24 mouse cellular contexts compared by ENCODE assay signal in the genomic region with DNA sequence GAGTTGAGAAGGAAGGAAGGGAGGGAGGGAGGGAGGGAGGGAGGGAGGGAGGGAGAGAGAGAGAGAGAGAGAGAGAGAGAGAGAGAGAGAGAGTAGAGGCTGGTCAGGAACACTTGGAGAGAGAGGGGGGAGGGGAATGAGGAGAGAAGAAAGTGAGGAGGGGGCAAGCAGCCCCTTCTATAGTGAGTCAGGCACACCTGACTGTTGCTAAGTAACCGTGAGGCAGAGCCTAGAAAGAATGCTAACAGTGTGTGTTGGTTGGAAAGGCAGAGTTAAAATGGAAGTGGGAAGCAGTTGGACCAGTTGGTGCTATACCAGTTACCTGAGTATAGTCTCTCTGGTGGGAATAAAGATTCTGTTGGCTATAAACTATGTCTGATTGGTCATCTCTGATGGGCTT. TPM values are rescaled to one million over a fixed set of nuclear protein-coding genes. Genes with fewer than 3 reads are reported as not detected.
A peak's percentile ranks its signal among the peaks of the same experiment; 100 is the strongest.
DNase-seq lines count a peak whose midpoint lies in the region; ATAC-seq and TF ChIP-seq lines count a peak whose summit lies in the region.
"Had no signal": no experiment of that assay in that cellular context is flagged by ENCODE, and none has a peak within 500 bp of the region (broad histone marks: within the 10 kb centered on the region; RNA-seq: fewer than 3 reads in every experiment).

No protein-coding gene starts in this region.

- no peak for DNase-seq in forebrain, embryonic 11.5 days (ENCODE audit: low spot score)
- no peak for DNase-seq in midbrain, embryonic 11.5 days (ENCODE audit: low spot score, missing footprints)
- no peak for DNase-seq in stomach, postnatal 0 days (ENCODE audit: low spot score)
- DNase-seq: adrenal gland, adult 8-10 months; adrenal gland, postnatal 36 days; B cell, adult 2 months; cerebellum, adult 11 months; cerebellum, adult 8-10 months; cerebellum, postnatal 14 days; embryo, embryonic 11 days; gastrocnemius, adult 2 months; gastrocnemius, postnatal 25 days; heart, postnatal 36 days; kidney, adult 11 months had no signal

- no peaks in the 10 kb centered on the region for H3K4me1 ChIP-seq in forebrain, embryonic 13.5 days
- H3K4me1 ChIP-seq in forebrain, embryonic 11.5 days (replicated peaks; ENCODE audit: control insufficient read depth, insufficient read depth, low read length): no peaks in the 10 kb centered on the region
- no peaks in the 10 kb centered on the region for H3K4me1 ChIP-seq in hindbrain, embryonic 13.5 days (replicated peaks)
- H3K4me1 ChIP-seq in hindbrain, embryonic 12.5 days: peaks cover 7% of the 10 kb centered on the region; the same call in 1 of the 2 replicates
- H3K4me1 ChIP-seq in midbrain, embryonic 15.5 days: no peaks in the 10 kb centered on the region
- H3K4me1 ChIP-seq in midbrain, embryonic 11.5 days (ENCODE audit: control insufficient read depth, insufficient read depth, low read length): peaks cover 2% of the 10 kb centered on the region
- no peaks in the 10 kb centered on the region for H3K4me1 ChIP-seq in stomach, postnatal 0 days (replicated peaks; ENCODE audit: control insufficient read depth, insufficient read depth)
- H3K4me1 ChIP-seq: embryonic facial prominence, embryonic 15.5 days; hindbrain, embryonic 15.5 days had no signal

- no peak overlapping the region for H3K27ac ChIP-seq in forebrain, embryonic 13.5 days
- H3K27ac ChIP-seq in forebrain, embryonic 11.5 days (ENCODE audit: low read depth, low read length): no peak overlapping the region
- no peak overlapping the region for H3K27ac ChIP-seq in hindbrain, embryonic 13.5 days
- no peak overlapping the region for H3K27ac ChIP-seq in hindbrain, embryonic 12.5 days
- no peak overlapping the region for H3K27ac ChIP-seq in midbrain, embryonic 15.5 days
- H3K27ac ChIP-seq in midbrain, embryonic 11.5 days (ENCODE audit: low read depth, low read length): no peak overlapping the region
- H3K27ac ChIP-seq in stomach, postnatal 0 days (replicated peaks): no peak overlapping the region
- H3K27ac ChIP-seq: embryonic facial prominence, embryonic 15.5 days; gastrocnemius, adult 2 months; heart, embryonic 13.5 days; hindbrain, embryonic 15.5 days had no signal

- TF ChIP-seq CTCF in stomach, postnatal 0 days (IDR thresholded peaks at IDR 0.05; ENCODE audit: low read depth): no peak

- H3K36me3 ChIP-seq in forebrain, embryonic 13.5 days (ENCODE audit: poor library complexity, severe bottlenecking): no peaks in the 10 kb centered on the region
- H3K36me3 ChIP-seq in forebrain, embryonic 11.5 days (ENCODE audit: control insufficient read depth, insufficient read depth, low read length): no peaks in the 10 kb centered on the region
- H3K36me3 ChIP-seq in hindbrain, embryonic 13.5 days: no peaks in the 10 kb centered on the region
- H3K36me3 ChIP-seq in hindbrain, embryonic 12.5 days: no peaks in the 10 kb centered on the region
- H3K36me3 ChIP-seq in midbrain, embryonic 15.5 days (replicated peaks): no peaks in the 10 kb centered on the region
- H3K36me3 ChIP-seq in midbrain, embryonic 11.5 days (ENCODE audit: control insufficient read depth, insufficient read depth, low read length): no peaks in the 10 kb centered on the region
- no peaks in the 10 kb centered on the region for H3K36me3 ChIP-seq in stomach, postnatal 0 days (ENCODE audit: control insufficient read depth, insufficient read depth, low read length)
- H3K36me3 ChIP-seq: embryonic facial prominence, embryonic 15.5 days; G1E; heart, embryonic 13.5 days; hindbrain, embryonic 15.5 days had no signal

- 50% methylated on average over 1 of the region's 1 CpGs for WGBS in forebrain, embryonic 13.5 days
- 56% methylated on average over 1 of the region's 1 CpGs for WGBS in forebrain, embryonic 11.5 days
- WGBS in hindbrain, embryonic 13.5 days: 61% methylated on average over 1 of the region's 1 CpGs
- WGBS in hindbrain, embryonic 12.5 days: 55% methylated on average over 1 of the region's 1 CpGs
- WGBS in midbrain, embryonic 15.5 days: 39% methylated on average over 1 of the region's 1 CpGs
- 78% methylated on average over 1 of the region's 1 CpGs for WGBS in midbrain, embryonic 11.5 days
- 52% methylated on average over 1 of the region's 1 CpGs for WGBS in stomach, postnatal 0 days

- no peak overlapping the region for H3K4me2 ChIP-seq in forebrain, embryonic 13.5 days
- no peak overlapping the region for H3K4me2 ChIP-seq in forebrain, embryonic 11.5 days (ENCODE audit: low read depth, low read length, severe bottlenecking)
- H3K4me2 ChIP-seq in hindbrain, embryonic 13.5 days: no peak overlapping the region
- no peak overlapping the region for H3K4me2 ChIP-seq in hindbrain, embryonic 12.5 days (replicated peaks)
- H3K4me2 ChIP-seq in midbrain, embryonic 15.5 days: no peak overlapping the region
- no peak overlapping the region for H3K4me2 ChIP-seq in midbrain, embryonic 11.5 days
- H3K4me2 ChIP-seq in stomach, postnatal 0 days (replicated peaks; ENCODE audit: low read depth): no peak overlapping the region
- H3K4me2 ChIP-seq: embryonic facial prominence, embryonic 15.5 days; heart, embryonic 13.5 days; hindbrain, embryonic 15.5 days had no signal

- H3K9me3 ChIP-seq in forebrain, embryonic 13.5 days (replicated peaks): no peaks in the 10 kb centered on the region
- H3K9me3 ChIP-seq in forebrain, embryonic 11.5 days (ENCODE audit: control insufficient read depth, low read length): no peaks in the 10 kb centered on the region
- no peaks in the 10 kb centered on the region for H3K9me3 ChIP-seq in hindbrain, embryonic 13.5 days
- no peaks in the 10 kb centered on the region for H3K9me3 ChIP-seq in hindbrain, embryonic 12.5 days (replicated peaks)
- H3K9me3 ChIP-seq in midbrain, embryonic 15.5 days: no peaks in the 10 kb centered on the region
- no peaks in the 10 kb centered on the region for H3K9me3 ChIP-seq in midbrain, embryonic 11.5 days (ENCODE audit: control insufficient read depth, low read length)
- H3K9me3 ChIP-seq in stomach, postnatal 0 days (ENCODE audit: control insufficient read depth, low read length): no peaks in the 10 kb centered on the region
- H3K9me3 ChIP-seq: embryonic facial prominence, embryonic 15.5 days; G1E; heart, embryonic 13.5 days; hindbrain, embryonic 15.5 days had no signal

- no peak overlapping the region for H3K9ac ChIP-seq in forebrain, embryonic 13.5 days
- no peak overlapping the region for H3K9ac ChIP-seq in forebrain, embryonic 11.5 days (ENCODE audit: low read length)
- no peak overlapping the region for H3K9ac ChIP-seq in hindbrain, embryonic 13.5 days
- no peak overlapping the region for H3K9ac ChIP-seq in hindbrain, embryonic 12.5 days
- no peak overlapping the region for H3K9ac ChIP-seq in midbrain, embryonic 15.5 days
- no peak overlapping the region for H3K9ac ChIP-seq in midbrain, embryonic 11.5 days (ENCODE audit: low read length)
- no peak overlapping the region for H3K9ac ChIP-seq in stomach, postnatal 0 days (ENCODE audit: low read length)
- H3K9ac ChIP-seq: embryonic facial prominence, embryonic 15.5 days; heart, embryonic 13.5 days; hindbrain, embryonic 15.5 days had no signal

- ATAC-seq in forebrain, embryonic 13.5 days: 0 out of 2 replicates have a peak, but pooled peaks have one; percentile 36
- ATAC-seq in forebrain, embryonic 11.5 days (replicated peaks; ENCODE audit: low FRiP score): no peak
- peak; percentile 43; the same call in 1 of the 2 replicates for ATAC-seq in hindbrain, embryonic 13.5 days (ENCODE audit: low FRiP score)
- no peak for ATAC-seq in hindbrain, embryonic 12.5 days (ENCODE audit: low FRiP score)
- peak; percentile 80 for ATAC-seq in midbrain, embryonic 15.5 days (replicated peaks)
- ATAC-seq in midbrain, embryonic 11.5 days (ENCODE audit: low FRiP score): no peak
- ATAC-seq in stomach, postnatal 0 days (ENCODE audit: low FRiP score, low TSS enrichment): no peak
- ATAC-seq: CD4-positive, CD25-positive, alpha-beta regulatory T cell, adult 4 months had no signal

- no peak overlapping the region for H3K4me3 ChIP-seq in forebrain, embryonic 13.5 days
- no peak overlapping the region for H3K4me3 ChIP-seq in forebrain, embryonic 11.5 days (ENCODE audit: low read depth, low read length)
- H3K4me3 ChIP-seq in hindbrain, embryonic 13.5 days: no peak overlapping the region
- no peak overlapping the region for H3K4me3 ChIP-seq in hindbrain, embryonic 12.5 days
- no peak overlapping the region for H3K4me3 ChIP-seq in midbrain, embryonic 15.5 days
- no peak overlapping the region for H3K4me3 ChIP-seq in midbrain, embryonic 11.5 days (ENCODE audit: low read depth, low read length)
- no peak overlapping the region for H3K4me3 ChIP-seq in stomach, postnatal 0 days (ENCODE audit: low read depth, low read length)
- H3K4me3 ChIP-seq: embryonic facial prominence, embryonic 15.5 days; erythroblast, embryonic 14.5 days; gastrocnemius, adult 2 months; heart, embryonic 13.5 days; hindbrain, embryonic 15.5 days had no signal

- no peaks in the 10 kb centered on the region for H3K27me3 ChIP-seq in forebrain, embryonic 13.5 days
- no peaks in the 10 kb centered on the region for H3K27me3 ChIP-seq in forebrain, embryonic 11.5 days (ENCODE audit: control insufficient read depth, insufficient read depth, low read length)
- H3K27me3 ChIP-seq in hindbrain, embryonic 13.5 days: no peaks in the 10 kb centered on the region
- H3K27me3 ChIP-seq in hindbrain, embryonic 12.5 days: no peaks in the 10 kb centered on the region
- no peaks in the 10 kb centered on the region for H3K27me3 ChIP-seq in midbrain, embryonic 15.5 days (replicated peaks)
- no peaks in the 10 kb centered on the region for H3K27me3 ChIP-seq in midbrain, embryonic 11.5 days (ENCODE audit: control insufficient read depth, insufficient read depth, low read length)
- H3K27me3 ChIP-seq in stomach, postnatal 0 days (ENCODE audit: control insufficient read depth, insufficient read depth, low read length): no peaks in the 10 kb centered on the region
- H3K27me3 ChIP-seq: embryonic facial prominence, embryonic 15.5 days; heart, embryonic 13.5 days; hindbrain, embryonic 15.5 days had no signal

- no peak for TF ChIP-seq EP300 in stomach, postnatal 0 days (optimal IDR thresholded peaks at IDR 0.05)

RNA-seq across cellular contexts. Expression of a gene that starts 27.2 kb away (rescaled TPM):
- polyA plus RNA-seq in forebrain, embryonic 13.5 days (2015; fragmentation: Nextera tagmentation; extraction: Ambion mirVana): 1.2 and 1.6 TPM in 2 replicates
- 2.3 and 2.9 TPM in 2 replicates for polyA plus RNA-seq in forebrain, embryonic 11.5 days (2014; fragmentation: Nextera tagmentation; extraction: Ambion mirVana)
- polyA plus RNA-seq in hindbrain, embryonic 13.5 days (2015; fragmentation: Nextera tagmentation; extraction: Ambion mirVana): 1.8 and 2.3 TPM in 2 replicates
- 2.8 and 3.0 TPM in 2 replicates for polyA plus RNA-seq in hindbrain, embryonic 12.5 days (2016; fragmentation: Nextera tagmentation; extraction: Ambion mirVana)
- 1.2 and 1.3 TPM in 2 replicates for polyA plus RNA-seq in midbrain, embryonic 15.5 days (2015; fragmentation: Nextera tagmentation; extraction: Ambion mirVana)
- 2.2 and 2.8 TPM in 2 replicates for polyA plus RNA-seq in midbrain, embryonic 11.5 days (2014; fragmentation: Nextera tagmentation; extraction: Ambion mirVana)
- 8.1 and 9.1 TPM in 2 replicates for polyA plus RNA-seq in stomach, postnatal 0 days (2015; fragmentation: Nextera tagmentation; extraction: Ambion mirVana)
- polyA plus RNA-seq: CD4-positive, CD25-positive, alpha-beta regulatory T cell, adult 4 months; G1E had no signal

Comparison
In these comparisons a context has a peak if more than half of its experiments do, and no peak if none do; other contexts are left out.
1. ATAC-seq: peak in forebrain, embryonic 13.5 days (single experiment), hindbrain, embryonic 13.5 days (single experiment) and midbrain, embryonic 15.5 days (single experiment); none in forebrain, embryonic 11.5 days (single experiment), hindbrain, embryonic 12.5 days (single experiment), midbrain, embryonic 11.5 days (single experiment) and stomach, postnatal 0 days (single experiment).